Mouse (Mus musculus) liver, embryonic 11.5 days (tissue): Measurements from ENCODE around the gene Nacad. TPM values are rescaled to one million over a fixed set of nuclear protein-coding genes. Genes with fewer than 3 reads are reported as not detected.
A peak's percentile ranks its signal among the peaks of the same experiment; 100 is the strongest.

Experiments used
- ATAC-seq: fragments of 200-750 bp; cut with Nextera tagmentation; replicated peaks from 2 replicates; pipeline ENCODE4 v1.8.0; 2017; ENCODE audit warnings: moderate number of reproducible peaks, mild to moderate bottlenecking, moderate TSS enrichment, moderate library complexity; ENCODE audit not compliant: low FRiP score
- DNase-seq: peaks from one replicate; pipeline ENCODE4 v3.0.0-alpha.2; 2017; ENCODE audit warnings: low spot score
- H3K27ac ChIP-seq: fragments of 300-500 bp; sonication (generic); 2 replicates; pipeline ENCODE4 v1.5.1; 2014; ENCODE audit warnings: mild to moderate bottlenecking, low read depth, low read length, control low read depth
- H3K27me3 ChIP-seq: fragments of 300-500 bp; sonication (generic); replicated peaks from 2 replicates; pipeline ENCODE4 v1.6.1; 2014; ENCODE audit warnings: low read length, mixed read lengths; ENCODE audit not compliant: control insufficient read depth, insufficient read depth
- H3K36me3 ChIP-seq: fragments of 300-500 bp; sonication (generic); 2 replicates; pipeline ENCODE4 v1.6.1; 2014; ENCODE audit warnings: mild to moderate bottlenecking, low read length, moderate library complexity, mixed read lengths; ENCODE audit not compliant: control insufficient read depth, insufficient read depth
- H3K4me1 ChIP-seq: fragments of 300-500 bp; sonication (generic); replicated peaks from 2 replicates; pipeline ENCODE4 v1.6.1; 2014; ENCODE audit warnings: low read length, mixed read lengths; ENCODE audit not compliant: control insufficient read depth, insufficient read depth
- H3K4me2 ChIP-seq: fragments of 300-500 bp; sonication (generic); 2 replicates; pipeline ENCODE4 v1.6.1; 2014; ENCODE audit warnings: mild to moderate bottlenecking, control low read depth, moderate library complexity
- H3K4me3 ChIP-seq: fragments of 300-500 bp; sonication (generic); 2 replicates; pipeline ENCODE4 v1.5.1; 2014; ENCODE audit warnings: low read depth, low read length, control low read depth
- H3K9ac ChIP-seq: fragments of 300-500 bp; sonication (generic); 2 replicates; pipeline ENCODE4 v1.6.1; 2014; ENCODE audit warnings: low read depth, low read length, control low read depth
- H3K9me3 ChIP-seq: fragments of 300-500 bp; sonication (generic); 2 replicates; pipeline ENCODE4 v1.6.1; 2016; ENCODE audit warnings: low read length, inconsistent platforms, mixed read lengths; ENCODE audit not compliant: control insufficient read depth
- WGBS: fragments of 180-500 bp; shearing (Covaris S2); extraction: QIAGEN DNeasy Blood & Tissue Kit; methylation state at CpG from one replicate; pipeline ENCODE4 v1.1.7; 2014; 5-methylcytosine and 5-hydroxymethylcytosine counted together
- polyA plus RNA-seq: library from polyadenylated mRNA; unstranded; fragments of >200 nt; fragmentation: Nextera tagmentation; extraction: Ambion mirVana; gene quantifications from 2 replicates; pipeline ENCODE4 v1.2.1, GENCODE M21; 2014

Nacad gene
- polyA plus RNA-seq, 1 experiment from 2014 or later = 2.9 TPM

DNA sequence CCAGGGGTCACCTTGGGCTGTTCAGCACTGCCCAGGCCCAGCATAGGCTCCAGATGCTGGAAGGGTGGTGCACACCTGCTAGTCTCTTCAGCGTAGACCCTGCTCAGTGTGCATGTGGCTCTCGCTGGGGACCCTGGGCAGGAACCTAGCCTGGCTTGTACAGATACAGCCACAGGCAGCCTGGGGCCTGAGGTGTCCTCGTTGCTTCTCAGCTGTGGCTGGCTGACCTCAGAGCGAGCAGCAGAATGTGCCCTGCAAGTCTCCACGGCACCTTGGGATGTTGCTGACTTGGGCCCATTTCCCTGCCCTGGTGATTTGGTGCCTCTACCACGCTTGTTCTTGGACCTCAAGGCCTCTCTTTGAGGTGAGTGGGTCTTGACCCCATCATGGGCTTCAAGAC, 6.0 kb downstream of the Nacad start:
- 74% methylated on average over 6 of the region's 6 CpGs for WGBS
- 0 out of 2 replicates have a peak overlapping the region, but pooled peaks have one; percentile 14 for H3K4me3 ChIP-seq
- peaks cover 25% of the 10 kb centered on the region for H3K27me3 ChIP-seq
- DNase-seq = no peak
- no peak overlapping the region; the same call in 1 of the 2 replicates for H3K27ac ChIP-seq
- peak overlapping the region; percentile 44; the same call in 1 of the 2 replicates for H3K4me2 ChIP-seq
- no peaks in the 10 kb centered on the region for H3K9me3 ChIP-seq
- peaks cover 46% of the 10 kb centered on the region for H3K4me1 ChIP-seq
- peaks cover 18% of the 10 kb centered on the region for H3K36me3 ChIP-seq
- no peak for ATAC-seq
- H3K9ac ChIP-seq = no peak overlapping the region; the same call in 1 of the 2 replicates

DNA sequence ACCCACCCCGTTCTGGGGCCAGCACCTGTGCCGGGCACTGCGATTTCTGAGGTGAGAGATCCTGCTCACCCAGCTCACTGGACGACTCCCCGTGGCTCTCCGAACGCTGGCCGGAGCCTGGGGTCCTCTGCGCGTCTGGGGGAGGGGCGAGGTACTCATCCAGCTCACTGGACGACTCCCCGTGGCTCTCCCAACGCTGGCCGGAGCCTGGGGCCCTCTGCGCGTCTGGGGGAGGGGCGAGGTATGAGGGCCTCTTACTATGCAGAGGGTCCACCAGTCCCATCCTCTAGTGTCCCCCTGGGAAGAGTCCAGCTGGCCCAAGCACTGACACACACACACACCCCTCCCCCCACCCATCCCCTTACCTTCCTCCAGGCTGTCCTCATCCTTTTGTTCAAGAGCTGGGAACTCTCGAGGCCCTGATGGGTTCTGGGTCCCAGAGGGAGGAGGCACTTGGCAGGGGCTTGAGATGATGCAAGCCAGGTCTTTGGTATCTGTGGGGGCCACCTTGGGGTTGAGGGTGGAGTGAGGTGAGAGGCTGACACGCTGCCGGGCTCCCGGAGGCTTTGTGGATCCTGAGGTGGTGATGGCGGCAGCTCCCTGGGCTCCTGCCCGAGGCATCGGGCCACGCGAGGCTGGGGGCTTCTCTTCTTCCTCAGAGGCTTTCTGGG, 6.7 kb downstream of the Nacad start:
- H3K4me1 ChIP-seq = peaks cover 48% of the 10 kb centered on the region
- 36% methylated on average over 27 of the region's 27 CpGs for WGBS
- peaks cover 22% of the 10 kb centered on the region for H3K36me3 ChIP-seq
- DNase-seq (no peak), ATAC-seq (peak; percentile 44; the same call in 1 of the 2 replicates)
- H3K4me3 ChIP-seq = peak overlapping the region; percentile 25
- peak overlapping the region; percentile 44 for H3K9ac ChIP-seq
- peaks cover 19% of the 10 kb centered on the region for H3K27me3 ChIP-seq
- H3K9me3 ChIP-seq = no peaks in the 10 kb centered on the region
- peak overlapping the region; percentile 28 for H3K27ac ChIP-seq
- peak overlapping the region; percentile 44 for H3K4me2 ChIP-seq

DNA sequence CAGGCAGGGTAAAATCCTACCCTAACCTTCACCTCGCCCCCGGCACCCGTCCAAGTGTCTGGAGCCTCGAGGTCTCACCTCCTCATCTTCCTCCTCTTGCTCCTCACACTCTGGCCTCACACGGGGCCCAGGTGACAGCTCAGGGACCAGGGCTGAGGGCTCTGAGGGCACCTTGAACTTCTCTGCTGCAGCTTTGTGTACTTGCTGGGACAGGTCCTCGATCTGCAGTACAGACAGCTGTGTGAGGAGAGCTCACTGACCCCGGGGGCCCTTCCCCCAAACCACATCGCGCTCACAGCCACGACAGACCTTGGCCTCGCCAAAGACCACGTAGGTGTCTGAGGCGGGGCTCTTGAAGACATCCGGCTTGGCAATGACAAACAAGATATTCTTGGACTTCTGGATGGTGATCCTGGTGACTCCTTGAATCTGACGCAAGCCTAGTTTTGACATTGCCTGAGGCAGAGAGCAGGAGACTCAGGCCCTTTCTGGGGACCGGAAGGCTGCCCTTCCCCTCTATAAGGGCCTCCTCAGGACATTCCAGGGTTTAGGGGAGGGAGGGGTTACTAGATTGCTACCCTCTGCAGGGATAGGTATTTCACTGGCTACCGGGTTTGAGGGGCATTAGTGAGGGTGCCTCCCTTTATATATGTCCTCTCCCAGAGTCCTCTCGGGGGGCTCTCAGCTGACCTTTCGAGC, 7.5 kb downstream of the Nacad start:
- H3K4me1 ChIP-seq = peaks cover 43% of the 10 kb centered on the region
- H3K36me3 ChIP-seq = peaks cover 30% of the 10 kb centered on the region
- ATAC-seq = no peak
- peak overlapping the region; percentile 44; the same call in 1 of the 2 replicates for H3K4me2 ChIP-seq
- H3K4me3 ChIP-seq = peak overlapping the region; percentile 25; the same call in 1 of the 2 replicates
- H3K27ac ChIP-seq = no peak overlapping the region
- no peaks in the 10 kb centered on the region for H3K9me3 ChIP-seq
- peaks cover 11% of the 10 kb centered on the region for H3K27me3 ChIP-seq
- DNase-seq = no peak
- H3K9ac ChIP-seq = no peak overlapping the region
- 69% methylated on average over 19 of the region's 19 CpGs for WGBS

DNA sequence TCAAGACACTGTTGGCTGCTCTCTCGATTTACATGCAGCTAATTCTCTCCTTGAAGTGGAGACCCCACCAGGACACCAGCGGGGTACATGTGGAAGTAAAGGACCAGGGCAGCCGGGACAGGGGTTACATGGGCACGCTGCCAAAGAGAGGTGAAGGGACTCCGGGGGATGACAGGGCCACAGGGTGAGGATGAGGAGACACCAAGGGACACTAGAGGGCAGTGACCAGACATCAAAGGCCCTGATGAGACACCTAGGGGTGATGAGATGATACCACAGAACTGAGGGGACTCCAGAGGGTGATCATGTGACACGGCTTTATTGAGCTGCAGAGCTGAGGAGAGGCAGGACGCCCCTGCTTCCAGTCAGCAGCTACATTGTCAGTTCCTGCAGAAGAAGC, 8.3 kb downstream of the Nacad start:
- H3K4me1 ChIP-seq = peaks cover 48% of the 10 kb centered on the region
- H3K36me3 ChIP-seq = peaks cover 37% of the 10 kb centered on the region
- ATAC-seq = no peak

DNA sequence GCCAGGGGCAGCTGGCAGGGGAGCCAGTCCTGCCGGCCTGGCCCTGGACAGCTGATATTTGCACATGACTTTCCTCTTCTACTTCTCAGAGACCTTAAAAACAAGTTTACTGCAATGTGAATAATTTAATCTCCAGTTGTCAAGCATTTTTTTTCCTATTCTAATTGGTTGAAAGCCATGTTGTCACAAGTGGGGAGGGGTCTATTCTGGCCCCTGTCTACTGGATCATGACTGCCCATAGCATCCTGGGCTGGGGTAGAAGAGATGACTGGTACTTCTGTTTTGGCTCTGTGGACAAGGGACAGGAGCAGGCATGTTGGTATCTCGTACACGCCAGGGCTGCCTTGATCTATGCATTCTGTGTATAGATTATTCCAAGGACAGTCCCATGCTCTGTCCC, 9.2 kb downstream of the Nacad start:
- ATAC-seq = no peak
- H3K4me3 ChIP-seq = no peak overlapping the region
- no peak overlapping the region for H3K27ac ChIP-seq
- no peak overlapping the region; the same call in 1 of the 2 replicates for H3K9ac ChIP-seq
- no peak overlapping the region for H3K4me2 ChIP-seq
- 83% methylated on average over 3 of the region's 3 CpGs for WGBS
- peaks cover 40% of the 10 kb centered on the region for H3K36me3 ChIP-seq
- no peak for DNase-seq
- peaks cover 50% of the 10 kb centered on the region for H3K4me1 ChIP-seq
- no peaks in the 10 kb centered on the region for H3K9me3 ChIP-seq
- H3K27me3 ChIP-seq = no peaks in the 10 kb centered on the region

More for the DNA sequence above, 8.3 kb downstream of the Nacad start:
- no peaks in the 10 kb centered on the region for H3K9me3 ChIP-seq
- H3K4me3 ChIP-seq = no peak overlapping the region
- no peak overlapping the region for H3K27ac ChIP-seq
- no peak for DNase-seq
- no peak overlapping the region for H3K9ac ChIP-seq
- WGBS = 78% methylated on average over 7 of the region's 7 CpGs
- peaks cover 5% of the 10 kb centered on the region; the same call in 1 of the 2 replicates for H3K27me3 ChIP-seq
- H3K4me2 ChIP-seq = no peak overlapping the region

DNA sequence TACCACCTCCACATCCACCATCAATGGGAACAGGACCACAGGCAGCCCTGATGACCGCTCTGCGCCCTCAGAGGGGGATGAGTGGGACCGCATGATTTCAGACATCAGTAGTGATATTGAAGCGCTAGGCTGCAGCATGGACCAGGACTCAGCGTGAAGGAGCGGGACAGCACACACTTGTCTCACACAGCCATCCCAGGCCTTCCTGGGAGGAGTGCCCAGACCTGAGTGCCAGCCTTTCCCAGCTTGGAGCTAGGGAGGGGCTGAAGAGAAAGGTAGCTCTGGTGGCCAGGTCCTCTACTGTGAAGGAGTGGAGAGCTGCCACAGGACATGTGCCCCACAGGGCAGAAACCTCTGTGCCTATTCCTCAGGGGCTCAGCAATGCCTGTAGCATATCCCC, 9.6 kb downstream of the Nacad start:
- no peak overlapping the region for H3K4me3 ChIP-seq
- H3K9me3 ChIP-seq = no peaks in the 10 kb centered on the region
- no peak for ATAC-seq
- H3K36me3 ChIP-seq = peaks cover 41% of the 10 kb centered on the region
- WGBS = 95% methylated on average over 6 of the region's 6 CpGs
- no peak overlapping the region for H3K9ac ChIP-seq
- no peak overlapping the region for H3K4me2 ChIP-seq
- DNase-seq = no peak
- no peak overlapping the region for H3K27ac ChIP-seq
- H3K4me1 ChIP-seq = peaks cover 55% of the 10 kb centered on the region
- H3K27me3 ChIP-seq = no peaks in the 10 kb centered on the region

DNA sequence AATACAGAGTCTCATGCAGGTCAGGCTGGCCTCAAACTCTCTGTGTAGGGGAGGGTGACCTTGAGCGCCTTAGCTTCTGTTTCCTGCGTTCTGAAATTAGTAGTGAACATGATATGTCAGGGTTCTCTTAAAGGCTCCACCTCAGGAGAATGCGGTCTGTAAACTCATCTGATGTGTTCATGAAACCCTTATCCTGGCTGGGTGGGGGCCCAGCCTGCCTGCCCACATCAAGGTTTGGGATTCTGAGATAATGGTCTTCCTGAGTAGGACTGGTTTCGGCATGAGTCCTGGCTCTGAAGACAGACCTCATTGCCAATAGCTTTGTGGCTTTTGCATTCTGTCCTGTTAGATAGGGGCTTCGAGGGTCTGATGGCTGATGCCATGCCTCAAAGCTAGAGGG, 10.5 kb downstream of the Nacad start:
- H3K27ac ChIP-seq = peak overlapping the region; percentile 89

DNA sequence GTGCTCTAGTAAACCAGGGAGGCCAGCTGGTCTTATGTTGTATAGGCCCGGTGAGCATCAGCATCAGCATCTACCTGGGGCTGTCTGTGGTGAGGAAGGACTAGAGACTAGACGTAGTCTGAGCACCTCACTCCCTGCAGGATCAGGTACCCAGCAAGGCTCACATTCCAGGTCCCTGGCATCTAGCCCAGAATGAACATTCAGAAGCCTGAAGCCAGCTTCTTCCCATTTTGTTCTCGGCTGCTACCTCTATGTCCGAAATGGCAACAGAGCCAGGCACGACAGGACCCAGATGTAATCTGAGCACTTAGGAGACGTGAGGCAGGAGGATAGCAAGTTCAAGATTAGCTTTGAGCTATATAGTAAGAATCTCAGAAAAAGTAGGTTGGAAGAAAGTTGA, 11.0 kb downstream of the Nacad start:
- Histone ChIP-seq H3K4me1 (peaks cover 65% of the 10 kb centered on the region), H3K36me3 (peaks cover 41% of the 10 kb centered on the region), H3K27me3 (no peaks in the 10 kb centered on the region), H3K4me3 (no peak overlapping the region), H3K4me2 (peak overlapping the region; percentile 42), H3K27ac (peak overlapping the region; percentile 89), H3K9ac (peak overlapping the region; percentile 42), H3K9me3 (no peaks in the 10 kb centered on the region)
- ATAC-seq = no peak
- WGBS = 68% methylated on average over 6 of the region's 6 CpGs
- no peak for DNase-seq

More for the DNA sequence above, 10.5 kb downstream of the Nacad start:
- DNase-seq (no peak), ATAC-seq (peak; percentile 73)
- H3K9ac ChIP-seq = peak overlapping the region; percentile 42
- WGBS = 51% methylated on average over 5 of the region's 5 CpGs
- no peaks in the 10 kb centered on the region for H3K9me3 ChIP-seq
- H3K4me1 ChIP-seq = peaks cover 62% of the 10 kb centered on the region
- no peaks in the 10 kb centered on the region for H3K27me3 ChIP-seq
- peak overlapping the region; percentile 42 for H3K4me2 ChIP-seq
- H3K36me3 ChIP-seq = peaks cover 41% of the 10 kb centered on the region
- no peak overlapping the region for H3K4me3 ChIP-seq
